Mouse (Mus musculus): ENCODE measurements at regions not wholly inside any gene's neighbourhood (a gene's known extent, or its start where the extent isn't known, plus 50 kb on each side); places are given as distances from the start of the nearest gene placed in this dataset.

- ATAC-seq (ENCODE audit: insufficient read depth, low read depth): no peak
- Histone ChIP-seq H3K4me1 (ENCODE audit: control insufficient read depth, insufficient read depth) (no peaks in the 10 kb centered on the region), H3K4me3 (ENCODE audit: low read depth, low read length) (no peak overlapping the region), H3K4me2 (ENCODE audit: low read depth, low read length) (no peak overlapping the region), H3K9ac (replicated peaks; ENCODE audit: low read depth, low read length) (no peak overlapping the region), H3K36me3 (replicated peaks; ENCODE audit: control insufficient read depth, insufficient read depth, low read length) (no peaks in the 10 kb centered on the region), H3K27me3 (ENCODE audit: control insufficient read depth, insufficient read depth, low read length) (no peaks in the 10 kb centered on the region), H3K9me3 (replicated peaks; ENCODE audit: control insufficient read depth, low read length) (no peaks in the 10 kb centered on the region), H3K27ac (ENCODE audit: low read depth) (no peak overlapping the region)
- TF ChIP-seq EP300 (IDR thresholded peaks at IDR 0.05; ENCODE audit: low read depth) (no peak), CTCF (IDR thresholded peaks at IDR 0.05; ENCODE audit: low read depth) (no peak)
- DNase-seq (ENCODE audit: low spot score): no peak
- 52% methylated on average over 2 of the region's 2 CpGs for WGBS
These were observed 888.1 kb upstream of the Tenm2 start for GRCm38 (mm10) chr11:38123789-38124330.

- H3K9me3 ChIP-seq (replicated peaks; ENCODE audit: control insufficient read depth, low read length): no peaks in the 10 kb centered on the region
- no peak overlapping the region for H3K4me2 ChIP-seq (ENCODE audit: low read depth, low read length)
- no peak overlapping the region for H3K4me3 ChIP-seq (ENCODE audit: low read depth, low read length)
- DNase-seq (ENCODE audit: low spot score): no peak
- ATAC-seq (ENCODE audit: insufficient read depth, low read depth): no peak
- H3K9ac ChIP-seq (replicated peaks; ENCODE audit: low read depth, low read length): no peak overlapping the region
- no peak for TF ChIP-seq CTCF (IDR thresholded peaks at IDR 0.05; ENCODE audit: low read depth)
- no peak for TF ChIP-seq EP300 (IDR thresholded peaks at IDR 0.05; ENCODE audit: low read depth)
- 57% methylated on average over 1 of the region's 1 CpGs for WGBS
- no peak overlapping the region for H3K27ac ChIP-seq (ENCODE audit: low read depth)
- H3K4me1 ChIP-seq (ENCODE audit: control insufficient read depth, insufficient read depth): no peaks in the 10 kb centered on the region
- no peaks in the 10 kb centered on the region for H3K36me3 ChIP-seq (replicated peaks; ENCODE audit: control insufficient read depth, insufficient read depth, low read length)
- no peaks in the 10 kb centered on the region for H3K27me3 ChIP-seq (ENCODE audit: control insufficient read depth, insufficient read depth, low read length)
These were observed 886.7 kb upstream of the Tenm2 start for GRCm38 (mm10) chr11:38122474-38122873.

GRCm38 (mm10) chr11:38121051-38121616 is 885.4 kb upstream of the Tenm2 start:
- H3K9me3 ChIP-seq (replicated peaks; ENCODE audit: control insufficient read depth, low read length): no peaks in the 10 kb centered on the region
- 36% methylated on average over 8 of the region's 8 CpGs for WGBS
- no peak overlapping the region for H3K9ac ChIP-seq (replicated peaks; ENCODE audit: low read depth, low read length)
- DNase-seq (ENCODE audit: low spot score) (no peak), ATAC-seq (ENCODE audit: insufficient read depth, low read depth) (no peak)
- no peaks in the 10 kb centered on the region for H3K36me3 ChIP-seq (replicated peaks; ENCODE audit: control insufficient read depth, insufficient read depth, low read length)
- no peaks in the 10 kb centered on the region for H3K27me3 ChIP-seq (ENCODE audit: control insufficient read depth, insufficient read depth, low read length)
- TF ChIP-seq CTCF (IDR thresholded peaks at IDR 0.05; ENCODE audit: low read depth) (no peak), EP300 (IDR thresholded peaks at IDR 0.05; ENCODE audit: low read depth) (no peak)
- no peak overlapping the region for H3K4me3 ChIP-seq (ENCODE audit: low read depth, low read length)
- no peaks in the 10 kb centered on the region for H3K4me1 ChIP-seq (ENCODE audit: control insufficient read depth, insufficient read depth)
- no peak overlapping the region for H3K27ac ChIP-seq (ENCODE audit: low read depth)
- H3K4me2 ChIP-seq (ENCODE audit: low read depth, low read length): no peak overlapping the region

GRCm38 (mm10) chr11:38117741-38118140 is 882.0 kb upstream of the Tenm2 start:
- no peak overlapping the region for H3K9ac ChIP-seq (replicated peaks; ENCODE audit: low read depth, low read length)
- WGBS: 63% methylated on average over 5 of the region's 5 CpGs
- no peak for TF ChIP-seq CTCF (IDR thresholded peaks at IDR 0.05; ENCODE audit: low read depth)
- TF ChIP-seq EP300 (IDR thresholded peaks at IDR 0.05; ENCODE audit: low read depth): no peak
- no peak overlapping the region for H3K27ac ChIP-seq (ENCODE audit: low read depth)
- no peak overlapping the region for H3K4me2 ChIP-seq (ENCODE audit: low read depth, low read length)
- no peaks in the 10 kb centered on the region for H3K4me1 ChIP-seq (ENCODE audit: control insufficient read depth, insufficient read depth)
- no peaks in the 10 kb centered on the region for H3K9me3 ChIP-seq (replicated peaks; ENCODE audit: control insufficient read depth, low read length)
- no peak overlapping the region for H3K4me3 ChIP-seq (ENCODE audit: low read depth, low read length)
- no peak for DNase-seq (ENCODE audit: low spot score)
- no peaks in the 10 kb centered on the region for H3K27me3 ChIP-seq (ENCODE audit: control insufficient read depth, insufficient read depth, low read length)
- H3K36me3 ChIP-seq (replicated peaks; ENCODE audit: control insufficient read depth, insufficient read depth, low read length): no peaks in the 10 kb centered on the region
- ATAC-seq (ENCODE audit: insufficient read depth, low read depth): no peak

- Histone ChIP-seq H3K4me3 (ENCODE audit: low read depth, low read length) (no peak overlapping the region), H3K9me3 (replicated peaks; ENCODE audit: control insufficient read depth, low read length) (no peaks in the 10 kb centered on the region), H3K9ac (replicated peaks; ENCODE audit: low read depth, low read length) (no peak overlapping the region), H3K4me1 (ENCODE audit: control insufficient read depth, insufficient read depth) (no peaks in the 10 kb centered on the region), H3K36me3 (replicated peaks; ENCODE audit: control insufficient read depth, insufficient read depth, low read length) (no peaks in the 10 kb centered on the region), H3K27me3 (ENCODE audit: control insufficient read depth, insufficient read depth, low read length) (no peaks in the 10 kb centered on the region), H3K27ac (ENCODE audit: low read depth) (no peak overlapping the region), H3K4me2 (ENCODE audit: low read depth, low read length) (no peak overlapping the region)
- DNase-seq (ENCODE audit: low spot score): no peak
- TF ChIP-seq CTCF (IDR thresholded peaks at IDR 0.05; ENCODE audit: low read depth) (no peak), EP300 (IDR thresholded peaks at IDR 0.05; ENCODE audit: low read depth) (no peak)
- ATAC-seq (ENCODE audit: insufficient read depth, low read depth): no peak
- WGBS: 84% methylated on average over 2 of the region's 2 CpGs
These were observed 856.4 kb upstream of the Tenm2 start for GRCm38 (mm10) chr11:38092202-38092601.

- Histone ChIP-seq H3K27me3 (ENCODE audit: control insufficient read depth, insufficient read depth, low read length) (no peaks in the 10 kb centered on the region), H3K9me3 (replicated peaks; ENCODE audit: control insufficient read depth, low read length) (no peaks in the 10 kb centered on the region), H3K9ac (replicated peaks; ENCODE audit: low read depth, low read length) (no peak overlapping the region), H3K4me3 (ENCODE audit: low read depth, low read length) (no peak overlapping the region), H3K4me2 (ENCODE audit: low read depth, low read length) (no peak overlapping the region), H3K4me1 (ENCODE audit: control insufficient read depth, insufficient read depth) (no peaks in the 10 kb centered on the region), H3K36me3 (replicated peaks; ENCODE audit: control insufficient read depth, insufficient read depth, low read length) (no peaks in the 10 kb centered on the region), H3K27ac (ENCODE audit: low read depth) (no peak overlapping the region)
- ATAC-seq (ENCODE audit: insufficient read depth, low read depth) (no peak), DNase-seq (ENCODE audit: low spot score) (no peak)
- TF ChIP-seq CTCF (IDR thresholded peaks at IDR 0.05; ENCODE audit: low read depth): no peak
- TF ChIP-seq EP300 (IDR thresholded peaks at IDR 0.05; ENCODE audit: low read depth): no peak
- 76% methylated on average over 11 of the region's 11 CpGs for WGBS
These were observed 839.5 kb upstream of the Tenm2 start for GRCm38 (mm10) chr11:38075171-38075732.
